Comparison of ENCODE assay signal across 11 mouse cellular contexts in genomic region chr11:59264593-59264992, GRCm38 (mm10). TPM values are rescaled to one million over a fixed set of nuclear protein-coding genes. Genes with fewer than 3 reads are reported as not detected.
A peak's percentile ranks its signal among the peaks of the same experiment; 100 is the strongest.
DNase-seq lines count a peak whose midpoint lies in the region; ATAC-seq and TF ChIP-seq lines count a peak whose summit lies in the region.
"Had no signal": no experiment of that assay in that cellular context is flagged by ENCODE, and none has a peak within 500 bp of the region (broad histone marks: within the 10 kb centered on the region; RNA-seq: fewer than 3 reads in every experiment).

No protein-coding gene starts in this region.

- H3K4me1 ChIP-seq in heart, embryonic 16.5 days (ENCODE audit: control insufficient read depth, insufficient read depth, low read length), result no peaks in the 10 kb centered on the region
- H3K4me1 ChIP-seq in cortical plate, adult 2 months (ENCODE audit: control insufficient read depth, insufficient read depth, low read length), result no peaks in the 10 kb centered on the region
- 0 out of 2 replicates have a peak, but pooled peaks cover 5% of the 10 kb centered on the region for H3K4me1 ChIP-seq in hindbrain, embryonic 14.5 days (replicated peaks; ENCODE audit: control insufficient read depth, insufficient read depth, low read length)
- H3K4me1 ChIP-seq in midbrain, embryonic 14.5 days (ENCODE audit: control insufficient read depth, insufficient read depth, low read length), result peaks cover 7% of the 10 kb centered on the region

- H3K27ac ChIP-seq in heart, embryonic 16.5 days (ENCODE audit: low read length), result no peak overlapping the region
- H3K27ac ChIP-seq in cortical plate, adult 2 months (ENCODE audit: insufficient read depth, low read length), result no peak overlapping the region
- H3K27ac ChIP-seq in hindbrain, embryonic 14.5 days, result peak overlapping the region; percentile 67; the same call in 1 of the 2 replicates
- peak overlapping the region; percentile 57; the same call in 1 of the 2 replicates for H3K27ac ChIP-seq in midbrain, embryonic 14.5 days (replicated peaks; ENCODE audit: low read depth, low read length)

- no peak for ATAC-seq in heart, embryonic 16.5 days (replicated peaks; ENCODE audit: extremely low read depth, insufficient read depth, low FRiP score)
- ATAC-seq in hindbrain, embryonic 14.5 days (ENCODE audit: low FRiP score), result no peak
- ATAC-seq in midbrain, embryonic 14.5 days (ENCODE audit: low FRiP score, low TSS enrichment), result no peak
- no peak for ATAC-seq in megakaryocyte progenitor cell, adult 5-6 weeks (replicated peaks; ENCODE audit: poor library complexity)

- TF ChIP-seq POLR2A in cortical plate, adult 2 months (IDR thresholded peaks at IDR 0.05; ENCODE audit: extremely low read depth, insufficient read depth, low read length), result no peak

- no peak for TF ChIP-seq CTCF in cortical plate, adult 2 months (IDR thresholded peaks at IDR 0.05; ENCODE audit: extremely low read depth, insufficient read depth, low read length)

- H3K36me3 ChIP-seq in heart, embryonic 16.5 days (ENCODE audit: control insufficient read depth, insufficient read depth), result no peaks in the 10 kb centered on the region
- H3K36me3 ChIP-seq in hindbrain, embryonic 14.5 days (replicated peaks; ENCODE audit: control insufficient read depth, insufficient read depth), result no peaks in the 10 kb centered on the region
- H3K36me3 ChIP-seq in midbrain, embryonic 14.5 days (ENCODE audit: control insufficient read depth, insufficient read depth, low read length), result no peaks in the 10 kb centered on the region
- H3K36me3 ChIP-seq: G1E had no signal

- DNase-seq in heart, postnatal 4 days, result no peak
- no peak for DNase-seq in hindbrain, embryonic 14.5 days (ENCODE audit: low spot score)
- DNase-seq in midbrain, embryonic 14.5 days, result no peak
- DNase-seq in adrenal gland, postnatal 14 days, result no peak
- no peak for DNase-seq in cerebellum, postnatal 25 days
- DNase-seq: cerebellum, adult 18-20 months had no signal

- H3K27me3 ChIP-seq in heart, embryonic 16.5 days (ENCODE audit: control insufficient read depth, insufficient read depth, low read length), result peaks cover 36% of the 10 kb centered on the region
- peaks cover 35% of the 10 kb centered on the region for H3K27me3 ChIP-seq in hindbrain, embryonic 14.5 days (ENCODE audit: control insufficient read depth, insufficient read depth, low read length)
- peaks cover 46% of the 10 kb centered on the region for H3K27me3 ChIP-seq in midbrain, embryonic 14.5 days (ENCODE audit: control insufficient read depth, insufficient read depth, low read length)

- peaks cover 3% of the 10 kb centered on the region for H3K9me3 ChIP-seq in heart, embryonic 16.5 days (replicated peaks; ENCODE audit: control insufficient read depth, low read length)
- H3K9me3 ChIP-seq in hindbrain, embryonic 14.5 days (ENCODE audit: control insufficient read depth, low read length), result no peaks in the 10 kb centered on the region
- no peaks in the 10 kb centered on the region for H3K9me3 ChIP-seq in midbrain, embryonic 14.5 days (ENCODE audit: control insufficient read depth, low read length)

- H3K4me2 ChIP-seq in heart, embryonic 16.5 days (ENCODE audit: low read depth, low read length), result peak overlapping the region; percentile 80
- peak overlapping the region; percentile 78 for H3K4me2 ChIP-seq in hindbrain, embryonic 14.5 days (replicated peaks)
- peak overlapping the region; percentile 76 for H3K4me2 ChIP-seq in midbrain, embryonic 14.5 days (ENCODE audit: low read length)

- H3K4me3 ChIP-seq in heart, embryonic 16.5 days (ENCODE audit: low read length), result peak overlapping the region; percentile 61
- H3K4me3 ChIP-seq in cortical plate, adult 2 months (ENCODE audit: insufficient read depth, low read length), result peak overlapping the region; percentile 28; the same call in 1 of the 2 replicates
- peak overlapping the region; percentile 47 for H3K4me3 ChIP-seq in hindbrain, embryonic 14.5 days (replicated peaks; ENCODE audit: low read length)
- H3K4me3 ChIP-seq in midbrain, embryonic 14.5 days (replicated peaks; ENCODE audit: low read depth, low read length), result peak overlapping the region; percentile 49

- peak overlapping the region; percentile 71 for H3K9ac ChIP-seq in heart, embryonic 16.5 days (ENCODE audit: low read length)
- H3K9ac ChIP-seq in hindbrain, embryonic 14.5 days, result peak overlapping the region; percentile 75
- H3K9ac ChIP-seq in midbrain, embryonic 14.5 days (replicated peaks; ENCODE audit: low read length), result peak overlapping the region; percentile 73

- 10% methylated on average over 8 of the region's 8 CpGs for WGBS in heart, embryonic 16.5 days
- 7% methylated on average over 8 of the region's 8 CpGs for WGBS in hindbrain, embryonic 14.5 days
- WGBS in midbrain, embryonic 14.5 days, result 2% methylated on average over 8 of the region's 8 CpGs

RNA-seq across cellular contexts. Expression of gene Wnt3a, which starts 26.0 kb away (rescaled TPM):
- polyA plus RNA-seq in heart, embryonic 16.5 days (2015; fragmentation: Nextera tagmentation; extraction: Ambion mirVana), result not detected in 2 replicates
- total RNA-seq in heart, postnatal 4 days (2021), result not detected
- 0.06 TPM in 1 of 2 replicates, not detected in the other for polyA plus RNA-seq in cortical plate, adult 2 months (2012; rRNA removed)
- 0.40 and 0.43 TPM in 2 replicates for polyA plus RNA-seq in hindbrain, embryonic 14.5 days (2014; fragmentation: Nextera tagmentation; extraction: Ambion mirVana)
- polyA plus RNA-seq in midbrain, embryonic 14.5 days (2014; fragmentation: Nextera tagmentation; extraction: Ambion mirVana), result 0.43 and 0.46 TPM in 2 replicates
- total RNA-seq in megakaryocyte progenitor cell, adult 5-6 weeks (2015), result not detected in 2 replicates
- total RNA-seq in megakaryocyte progenitor cell, adult 5-6 weeks (2017), result not detected in 2 replicates
- not detected in 2 replicates for total RNA-seq in adrenal gland, postnatal 14 days (2021)
- total RNA-seq: G1E; liver, adult 2 months had no signal
- polyA plus RNA-seq: G1E; liver, adult 2 months had no signal

RNA-seq across cellular contexts. Expression of gene Arf1, which starts 36.5 kb away (rescaled TPM):
- polyA plus RNA-seq in heart, embryonic 16.5 days (2015; fragmentation: Nextera tagmentation; extraction: Ambion mirVana), result 597 and 626 TPM in 2 replicates
- total RNA-seq in heart, postnatal 4 days (2021), result 100 to 1,000 TPM; 389 to 395 TPM
- polyA plus RNA-seq in cortical plate, adult 2 months (2012; rRNA removed), result 569 and 571 TPM in 2 replicates
- 611 and 652 TPM in 2 replicates for polyA plus RNA-seq in hindbrain, embryonic 14.5 days (2014; fragmentation: Nextera tagmentation; extraction: Ambion mirVana)
- 594 and 613 TPM in 2 replicates for polyA plus RNA-seq in midbrain, embryonic 14.5 days (2014; fragmentation: Nextera tagmentation; extraction: Ambion mirVana)
- total RNA-seq in megakaryocyte progenitor cell, adult 5-6 weeks (2015), result 280 and 290 TPM in 2 replicates
- total RNA-seq in megakaryocyte progenitor cell, adult 5-6 weeks (2017), result 343 and 378 TPM in 2 replicates
- 354 and 382 TPM in 2 replicates for total RNA-seq in adrenal gland, postnatal 14 days (2021)

RNA-seq across cellular contexts. Expression of gene Wnt9a, which starts 42.1 kb away (rescaled TPM):
- 2.7 and 2.9 TPM in 2 replicates for polyA plus RNA-seq in heart, embryonic 16.5 days (2015; fragmentation: Nextera tagmentation; extraction: Ambion mirVana)
- 1 to 10 TPM; 5.6 to 5.7 TPM for total RNA-seq in heart, postnatal 4 days (2021)
- polyA plus RNA-seq in cortical plate, adult 2 months (2012; rRNA removed), result 15.9 and 18.5 TPM in 2 replicates
- polyA plus RNA-seq in hindbrain, embryonic 14.5 days (2014; fragmentation: Nextera tagmentation; extraction: Ambion mirVana), result 2.1 TPM in 2 replicates
- 1.6 and 1.7 TPM in 2 replicates for polyA plus RNA-seq in midbrain, embryonic 14.5 days (2014; fragmentation: Nextera tagmentation; extraction: Ambion mirVana)
- not detected in 2 replicates for total RNA-seq in megakaryocyte progenitor cell, adult 5-6 weeks (2015)
- total RNA-seq in megakaryocyte progenitor cell, adult 5-6 weeks (2017), result not detected in 2 replicates
- total RNA-seq in adrenal gland, postnatal 14 days (2021), result 0.98 and 1.1 TPM in 2 replicates
- polyA plus RNA-seq: G1E had no signal

RNA-seq across cellular contexts. Expression of gene 2310033P09Rik, which starts 56.5 kb away (rescaled TPM):
- polyA plus RNA-seq in heart, embryonic 16.5 days (2015; fragmentation: Nextera tagmentation; extraction: Ambion mirVana), result 18.8 and 21.0 TPM in 2 replicates
- 10 to 100 TPM; 10.6 to 12.4 TPM for total RNA-seq in heart, postnatal 4 days (2021)
- polyA plus RNA-seq in cortical plate, adult 2 months (2012; rRNA removed), result 29.5 and 31.0 TPM in 2 replicates
- polyA plus RNA-seq in hindbrain, embryonic 14.5 days (2014; fragmentation: Nextera tagmentation; extraction: Ambion mirVana), result 21.4 and 25.0 TPM in 2 replicates
- 23.7 and 26.7 TPM in 2 replicates for polyA plus RNA-seq in midbrain, embryonic 14.5 days (2014; fragmentation: Nextera tagmentation; extraction: Ambion mirVana)
- total RNA-seq in megakaryocyte progenitor cell, adult 5-6 weeks (2015), result 14.9 and 17.9 TPM in 2 replicates
- total RNA-seq in megakaryocyte progenitor cell, adult 5-6 weeks (2017), result 8.7 and 17.8 TPM in 2 replicates
- total RNA-seq in adrenal gland, postnatal 14 days (2021), result 27.1 and 29.1 TPM in 2 replicates

Comparison
In these comparisons a context has a peak if more than half of its experiments do, and no peak if none do; other contexts are left out.
1. H3K27ac ChIP-seq: peak in hindbrain, embryonic 14.5 days (single experiment) and midbrain, embryonic 14.5 days (single experiment); none in heart, embryonic 16.5 days (single experiment) and cortical plate, adult 2 months (single experiment).
2. Peak in every context shown above with its lines, with median percentiles within 50 percentile points of each other: H3K4me2 ChIP-seq, H3K4me3 ChIP-seq and H3K9ac ChIP-seq.